Mouse (Mus musculus): ENCODE measurements around the gene Rnf114. TPM values are rescaled to one million over a fixed set of nuclear protein-coding genes. Genes with fewer than 3 reads are reported as not detected.
A peak's percentile ranks its signal among the peaks of the same experiment; 100 is the strongest.

Gene Rnf114
- total and polyA plus RNA-seq, 2 experiments from 2014 or later: 63.6 to 102 TPM

GRCm38 (mm10) chr2:167483827-167484410, 8.5 kb upstream of the Rnf114 start:
- 91% methylated on average over 24 of the region's 24 CpGs for WGBS
- Histone ChIP-seq H3K36me3 (replicated peaks; ENCODE audit: control insufficient read depth, insufficient read depth, low read length) (peaks cover 32% of the 10 kb centered on the region), H3K9me3 (replicated peaks; ENCODE audit: control insufficient read depth, low read length) (no peaks in the 10 kb centered on the region), H3K27ac (ENCODE audit: low read depth) (no peak overlapping the region), H3K4me2 (ENCODE audit: low read depth, low read length) (no peak overlapping the region), H3K4me1 (ENCODE audit: control insufficient read depth, insufficient read depth) (peaks cover 19% of the 10 kb centered on the region; the same call in 1 of the 2 replicates), H3K27me3 (ENCODE audit: control insufficient read depth, insufficient read depth, low read length) (no peaks in the 10 kb centered on the region), H3K4me3 (ENCODE audit: low read depth, low read length) (no peak overlapping the region), H3K9ac (replicated peaks; ENCODE audit: low read depth, low read length) (no peak overlapping the region)
- no peak for TF ChIP-seq EP300 (IDR thresholded peaks at IDR 0.05; ENCODE audit: low read depth)
- TF ChIP-seq CTCF (IDR thresholded peaks at IDR 0.05; ENCODE audit: low read depth): no peak
- no peak for ATAC-seq (ENCODE audit: insufficient read depth, low read depth)
- no peak for DNase-seq (ENCODE audit: low spot score)

- ATAC-seq (ENCODE audit: insufficient read depth, low read depth): no peak
- H3K27me3 ChIP-seq (ENCODE audit: control insufficient read depth, insufficient read depth, low read length): no peaks in the 10 kb centered on the region
- 91% methylated on average over 11 of the region's 11 CpGs for WGBS
These were observed 7.5 kb upstream of the Rnf114 start for GRCm38 (mm10) chr2:167484932-167485331.

GRCm38 (mm10) chr2:167485501-167486377, 6.7 kb upstream of the Rnf114 start:
- Histone ChIP-seq H3K27ac (ENCODE audit: low read depth) (peak overlapping the region; percentile 32; the same call in 1 of the 2 replicates), H3K4me3 (ENCODE audit: low read depth, low read length) (no peak overlapping the region), H3K27me3 (ENCODE audit: control insufficient read depth, insufficient read depth, low read length) (no peaks in the 10 kb centered on the region), H3K9me3 (replicated peaks; ENCODE audit: control insufficient read depth, low read length) (no peaks in the 10 kb centered on the region), H3K9ac (replicated peaks; ENCODE audit: low read depth, low read length) (no peak overlapping the region), H3K36me3 (replicated peaks; ENCODE audit: control insufficient read depth, insufficient read depth, low read length) (peaks cover 32% of the 10 kb centered on the region), H3K4me2 (ENCODE audit: low read depth, low read length) (no peak overlapping the region), H3K4me1 (ENCODE audit: control insufficient read depth, insufficient read depth) (peaks cover 19% of the 10 kb centered on the region; the same call in 1 of the 2 replicates)
- DNase-seq (ENCODE audit: low spot score): peak; percentile 55
- TF ChIP-seq EP300 (IDR thresholded peaks at IDR 0.05; ENCODE audit: low read depth) (no peak), CTCF (IDR thresholded peaks at IDR 0.05; ENCODE audit: low read depth) (no peak; the same call in 1 of the 2 replicates)
- peak; percentile 53 for ATAC-seq (ENCODE audit: insufficient read depth, low read depth)
- WGBS: 54% methylated on average over 7 of the region's 7 CpGs

More at GRCm38 (mm10) chr2:167484932-167485331, 7.5 kb upstream of the Rnf114 start:
- H3K27ac ChIP-seq (ENCODE audit: low read depth): no peak overlapping the region
- no peak overlapping the region for H3K4me2 ChIP-seq (ENCODE audit: low read depth, low read length)
- H3K36me3 ChIP-seq (replicated peaks; ENCODE audit: control insufficient read depth, insufficient read depth, low read length): peaks cover 32% of the 10 kb centered on the region
- H3K4me3 ChIP-seq (ENCODE audit: low read depth, low read length): no peak overlapping the region
- H3K9ac ChIP-seq (replicated peaks; ENCODE audit: low read depth, low read length): no peak overlapping the region
- no peaks in the 10 kb centered on the region for H3K9me3 ChIP-seq (replicated peaks; ENCODE audit: control insufficient read depth, low read length)
- H3K4me1 ChIP-seq (ENCODE audit: control insufficient read depth, insufficient read depth): peaks cover 19% of the 10 kb centered on the region; the same call in 1 of the 2 replicates
- no peak for TF ChIP-seq EP300 (IDR thresholded peaks at IDR 0.05; ENCODE audit: low read depth)
- no peak for TF ChIP-seq CTCF (IDR thresholded peaks at IDR 0.05; ENCODE audit: low read depth)
- no peak for DNase-seq (ENCODE audit: low spot score)

- no peak for TF ChIP-seq EP300 (IDR thresholded peaks at IDR 0.05; ENCODE audit: low read depth)
- TF ChIP-seq CTCF (IDR thresholded peaks at IDR 0.05; ENCODE audit: low read depth): no peak
- no peak overlapping the region for H3K4me3 ChIP-seq (ENCODE audit: low read depth, low read length)
- ATAC-seq (ENCODE audit: insufficient read depth, low read depth): no peak
These were observed 5.9 kb upstream of the Rnf114 start for GRCm38 (mm10) chr2:167486573-167486972.

GRCm38 (mm10) chr2:167487551-167487950, 4.9 kb upstream of the Rnf114 start:
- 84% methylated on average over 6 of the region's 6 CpGs for WGBS
- Histone ChIP-seq H3K4me2 (ENCODE audit: low read depth, low read length) (no peak overlapping the region), H3K27me3 (ENCODE audit: control insufficient read depth, insufficient read depth, low read length) (no peaks in the 10 kb centered on the region), H3K9me3 (replicated peaks; ENCODE audit: control insufficient read depth, low read length) (no peaks in the 10 kb centered on the region), H3K36me3 (replicated peaks; ENCODE audit: control insufficient read depth, insufficient read depth, low read length) (peaks cover 28% of the 10 kb centered on the region), H3K27ac (ENCODE audit: low read depth) (no peak overlapping the region), H3K4me3 (ENCODE audit: low read depth, low read length) (no peak overlapping the region), H3K4me1 (ENCODE audit: control insufficient read depth, insufficient read depth) (peaks cover 30% of the 10 kb centered on the region), H3K9ac (replicated peaks; ENCODE audit: low read depth, low read length) (no peak overlapping the region)
- DNase-seq (ENCODE audit: low spot score): no peak
- no peak for ATAC-seq (ENCODE audit: insufficient read depth, low read depth)
- TF ChIP-seq CTCF (IDR thresholded peaks at IDR 0.05; ENCODE audit: low read depth) (no peak), EP300 (IDR thresholded peaks at IDR 0.05; ENCODE audit: low read depth) (no peak)

More at GRCm38 (mm10) chr2:167486573-167486972, 5.9 kb upstream of the Rnf114 start:
- Histone ChIP-seq H3K27ac (ENCODE audit: low read depth) (peak overlapping the region; percentile 32; the same call in 1 of the 2 replicates), H3K4me2 (ENCODE audit: low read depth, low read length) (no peak overlapping the region), H3K9me3 (replicated peaks; ENCODE audit: control insufficient read depth, low read length) (no peaks in the 10 kb centered on the region), H3K4me1 (ENCODE audit: control insufficient read depth, insufficient read depth) (peaks cover 26% of the 10 kb centered on the region), H3K27me3 (ENCODE audit: control insufficient read depth, insufficient read depth, low read length) (no peaks in the 10 kb centered on the region), H3K36me3 (replicated peaks; ENCODE audit: control insufficient read depth, insufficient read depth, low read length) (peaks cover 29% of the 10 kb centered on the region), H3K9ac (replicated peaks; ENCODE audit: low read depth, low read length) (no peak overlapping the region)
- WGBS: 80% methylated on average over 4 of the region's 4 CpGs
- no peak for DNase-seq (ENCODE audit: low spot score)
